Mouse (Mus musculus) ES-E14 (cell line): ENCODE measurements at regions not wholly inside any gene's neighbourhood (a gene's known extent, or its start where the extent isn't known, plus 50 kb on each side); places are given as distances from the start of the nearest gene placed in this dataset.
"Not testable (repeated sequence)": the region's sequence is repeated elsewhere in the genome, so short reads cannot be mapped to it uniquely, and the experiment has no call there.

ENCODE experiments used
- CHD2 ChIP-seq: IDR thresholded peaks from 2 replicates; pipeline ENCODE4 v1.6.1; 2014; ENCODE audit warnings: mild to moderate bottlenecking, low read depth, low read length, inconsistent platforms
- HCFC1 ChIP-seq: IDR thresholded peaks from 2 replicates; pipeline ENCODE4 v1.6.1; 2012; ENCODE audit warnings: low read length, inconsistent platforms, borderline replicate concordance; ENCODE audit not compliant: insufficient read depth
- MAFK ChIP-seq: IDR thresholded peaks from 2 replicates; pipeline ENCODE4 v1.6.1; 2014; ENCODE audit warnings: mild to moderate bottlenecking, low read depth, low read length, inconsistent platforms; ENCODE audit not compliant: insufficient read depth
- ZC3H11A ChIP-seq: IDR thresholded peaks from 2 replicates; pipeline ENCODE4 v1.6.1; 2012; ENCODE audit warnings: low read depth, mild to moderate bottlenecking, inconsistent platforms, low read length, borderline replicate concordance
- ZNF384 ChIP-seq: IDR thresholded peaks from 2 replicates; pipeline ENCODE4 v1.6.1; 2012; ENCODE audit warnings: low read depth, low read length, inconsistent platforms

- not testable (repeated sequence) for TF ChIP-seq MAFK, ZNF384, CHD2, HCFC1, ZC3H11A
Observed at GRCm38 (mm10) chr8:42242321-42242720, 825.4 kb upstream of the Frg1 start.
